Mouse (Mus musculus) brain, embryonic 14.5 days (tissue): ENCODE data around the gene Traf7.
A peak's percentile ranks its signal among the peaks of the same experiment; 100 is the strongest.

Experiments
- CTCF ChIP-seq: fragments of 200-500 bp; IDR thresholded peaks from 2 replicates; pipeline ENCODE4 v1.5.1; 2012; ENCODE audit warnings: inconsistent platforms, mild to moderate bottlenecking, moderate library complexity, borderline replicate concordance; ENCODE audit not compliant: insufficient read depth, insufficient read length; ENCODE audit errors: extremely low read depth
- POLR2A ChIP-seq: fragments of 200-500 bp; IDR thresholded peaks from 2 replicates; pipeline ENCODE4 v1.6.1; 2012; ENCODE audit warnings: mild to moderate bottlenecking, inconsistent platforms, borderline replicate concordance; ENCODE audit not compliant: poor library complexity, insufficient read depth, insufficient read length, severe bottlenecking; ENCODE audit errors: extremely low read depth

GRCm38 (mm10) chr17:24502208-24502607 lies 25.5 kb downstream of the Traf7 start:
- TF ChIP-seq CTCF (peak; percentile 13; the same call in 1 of the 2 replicates), POLR2A (no peak)
